Mouse (Mus musculus) spleen, postnatal 36 days (tissue): ENCODE measurements around the gene Adk.
"Not testable (repeated sequence)": the region's sequence is repeated elsewhere in the genome, so short reads cannot be mapped to it uniquely, and the experiment has no call there.

ENCODE experiments used
- DNase-seq, 2 experiments: peaks; one replicate each; pipeline ENCODE4 v3.0.0; 2022; ENCODE audit warnings: low spot score in 2 of 2, mixed read lengths in 1 of 2

Gene Adk

GRCm38 (mm10) chr14:21484199-21484598 lies 431.8 kb downstream of the Adk start:
- no peak for DNase-seq

DNA sequence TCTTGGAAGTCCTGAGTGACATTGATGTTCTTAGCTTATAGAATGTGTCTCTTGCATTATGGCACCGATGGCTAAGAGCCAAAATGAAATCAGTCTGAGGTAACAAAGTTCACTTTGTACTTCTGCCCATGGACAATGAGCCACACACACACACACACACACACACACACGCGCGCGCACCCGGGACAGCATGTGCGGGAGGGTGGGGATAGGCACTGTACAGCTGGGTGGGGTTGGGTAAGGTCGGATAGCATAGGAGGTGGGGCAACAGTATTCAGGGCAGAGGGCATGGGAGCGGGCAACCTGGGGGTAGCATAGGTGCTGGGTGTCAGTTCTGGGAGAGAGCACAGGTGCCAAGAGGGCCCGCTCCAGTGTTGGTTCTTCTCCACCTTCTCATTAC lies 432.3 kb downstream of the Adk start:
- no peak for DNase-seq

- DNase-seq, result no peak
These were observed 433.7 kb downstream of the Adk start for GRCm38 (mm10) chr14:21485961-21486520.

DNA sequence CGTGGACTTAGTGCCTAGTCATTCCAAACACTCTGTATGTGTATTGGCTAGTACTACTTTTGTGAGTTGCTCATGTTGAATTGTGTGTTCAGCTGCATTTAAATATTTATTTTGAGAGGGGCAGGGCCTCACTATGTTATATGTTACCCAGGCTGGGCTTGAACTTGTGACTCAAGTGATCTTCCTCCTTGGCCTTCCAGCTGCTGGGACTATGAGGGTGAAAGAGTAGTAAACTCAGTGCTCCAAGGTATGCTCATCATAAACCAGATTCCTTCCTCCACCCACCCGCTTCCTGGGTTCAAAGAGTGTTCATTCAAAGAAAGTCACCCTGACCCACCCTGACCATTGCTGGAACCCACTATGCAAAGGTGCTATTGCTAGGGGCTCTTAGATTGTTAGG lies 434.8 kb downstream of the Adk start:
- DNase-seq, result not testable (repeated sequence)

GRCm38 (mm10) chr14:21488426-21489115 lies 436.2 kb downstream of the Adk start:
- DNase-seq, result not testable (repeated sequence)

- no peak for DNase-seq
These were observed 436.7 kb downstream of the Adk start for GRCm38 (mm10) chr14:21489116-21489485.

DNA sequence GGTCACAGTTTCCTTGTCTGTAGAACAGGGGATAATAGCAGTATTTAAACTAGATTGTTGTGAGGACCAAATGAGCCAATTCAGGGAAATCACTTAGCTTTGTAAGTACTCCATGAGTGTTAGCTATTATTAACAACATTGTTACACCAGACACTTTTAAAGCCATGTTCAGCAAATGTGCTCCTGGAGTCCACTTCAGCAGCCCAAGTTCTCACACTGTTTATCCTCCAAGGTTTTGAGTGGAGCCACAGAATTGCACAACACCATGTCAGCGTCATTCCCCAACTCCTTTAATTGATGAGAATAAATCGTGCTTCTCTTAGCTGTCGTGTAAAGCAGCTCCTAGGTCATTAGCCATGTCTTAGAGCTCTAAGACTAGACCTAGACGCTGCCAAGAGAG lies 437.8 kb downstream of the Adk start:
- DNase-seq, result no peak
